Mouse (Mus musculus) heart, adult 8-10 months (tissue): ENCODE results near the gene Arx. TPM values are rescaled to one million over a fixed set of nuclear protein-coding genes. Genes with fewer than 3 reads are reported as not detected.
A peak's percentile ranks its signal among the peaks of the same experiment; 100 is the strongest.

Experiments used
- DNase-seq: peaks from one replicate; pipeline ENCODE4 v3.0.0; 2022; ENCODE audit warnings: low spot score
- total RNA-seq, 4 experiments: library from RNA; stranded (reverse); gene quantifications; 2 replicates each; pipeline ENCODE4 v1.2.4; 2022

The Arx gene
- not detected for total RNA-seq

DNA sequence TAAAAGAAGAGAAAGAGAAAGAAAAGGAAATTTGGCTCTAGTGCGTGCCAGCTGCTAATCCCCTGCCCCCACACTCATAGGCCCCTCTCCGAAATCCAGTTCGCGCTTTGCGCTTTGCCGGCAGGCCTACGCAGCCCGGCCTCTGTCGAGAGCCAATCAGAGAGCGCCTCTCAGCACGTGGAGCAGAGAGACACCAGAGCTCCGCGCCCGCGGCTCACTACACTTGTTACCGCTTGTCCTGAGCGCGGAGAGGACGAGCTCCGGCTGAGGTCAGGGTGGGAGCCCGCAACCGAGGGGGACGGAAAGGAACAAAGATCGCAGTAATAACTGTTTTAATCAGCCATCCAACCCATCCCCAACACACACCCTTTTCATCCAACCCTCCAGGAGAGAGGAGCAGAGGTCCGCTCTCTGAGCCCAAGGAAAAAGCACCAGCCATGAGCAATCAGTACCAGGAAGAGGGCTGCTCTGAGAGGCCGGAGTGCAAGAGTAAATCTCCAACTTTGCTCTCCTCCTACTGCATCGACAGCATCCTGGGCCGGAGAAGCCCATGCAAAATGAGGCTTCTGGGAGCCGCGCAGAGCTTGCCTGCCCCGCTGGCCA lies at the start of gene Arx:
Arx (plus strand) TSS at position 155 of the 603 bp plus-strand sequence.
- DNase-seq: peak; percentile 4

DNA sequence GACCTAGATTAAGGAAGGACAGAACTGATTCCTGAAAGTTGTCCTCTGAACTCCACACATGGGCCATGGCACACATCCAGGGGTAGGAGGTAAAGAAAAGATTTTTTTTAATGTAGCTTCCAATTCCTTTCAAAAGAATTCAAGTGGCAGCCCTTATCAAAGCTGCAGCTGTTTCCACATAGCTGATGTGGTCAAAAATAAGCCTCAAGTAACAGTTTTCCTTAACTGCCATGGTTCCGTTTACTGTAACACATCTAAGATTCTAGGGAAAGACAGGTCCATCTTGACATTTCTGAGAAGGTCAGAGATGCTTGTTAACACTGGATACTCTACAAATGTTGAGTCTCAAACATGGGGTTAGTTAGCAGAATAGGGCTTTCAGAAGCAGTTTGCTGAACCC lies 34.9 kb upstream of the Arx start:
- DNase-seq: no peak

GRCm38 (mm10) chrX:93275689-93276088 lies 10.6 kb upstream of the Arx start:
- DNase-seq: no peak

GRCm38 (mm10) chrX:93279940-93280339 lies 6.3 kb upstream of the Arx start:
- DNase-seq: no peak

GRCm38 (mm10) chrX:93281028-93281723 lies 5.1 kb upstream of the Arx start:
- DNase-seq: no peak

GRCm38 (mm10) chrX:93281756-93282155 lies 4.5 kb upstream of the Arx start:
- no peak for DNase-seq

DNA sequence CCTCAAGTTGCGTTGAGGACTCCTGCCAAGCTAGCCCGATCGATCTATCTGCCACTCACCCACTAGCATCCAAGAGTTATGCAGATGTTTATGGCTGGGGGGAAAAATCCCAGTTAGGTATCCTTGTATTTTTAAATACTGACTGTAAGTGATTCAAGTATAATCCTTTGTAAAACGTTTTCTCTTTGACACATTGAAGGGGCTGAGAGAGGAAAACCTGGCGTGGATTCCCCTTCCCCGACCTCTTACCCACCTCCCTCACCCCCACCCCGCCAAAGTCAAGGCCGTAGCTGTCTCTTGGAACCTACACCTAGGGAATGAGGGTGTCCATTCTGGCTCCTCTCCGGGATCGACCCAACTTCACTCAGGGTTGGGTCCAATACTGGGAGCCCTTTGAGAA lies 1.2 kb upstream of the Arx start:
- DNase-seq: no peak

- DNase-seq: no peak
Observed at GRCm38 (mm10) chrX:93288339-93288738, 2.1 kb downstream of the Arx start.

GRCm38 (mm10) chrX:93289076-93289475 lies 2.8 kb downstream of the Arx start:
- DNase-seq: no peak

DNA sequence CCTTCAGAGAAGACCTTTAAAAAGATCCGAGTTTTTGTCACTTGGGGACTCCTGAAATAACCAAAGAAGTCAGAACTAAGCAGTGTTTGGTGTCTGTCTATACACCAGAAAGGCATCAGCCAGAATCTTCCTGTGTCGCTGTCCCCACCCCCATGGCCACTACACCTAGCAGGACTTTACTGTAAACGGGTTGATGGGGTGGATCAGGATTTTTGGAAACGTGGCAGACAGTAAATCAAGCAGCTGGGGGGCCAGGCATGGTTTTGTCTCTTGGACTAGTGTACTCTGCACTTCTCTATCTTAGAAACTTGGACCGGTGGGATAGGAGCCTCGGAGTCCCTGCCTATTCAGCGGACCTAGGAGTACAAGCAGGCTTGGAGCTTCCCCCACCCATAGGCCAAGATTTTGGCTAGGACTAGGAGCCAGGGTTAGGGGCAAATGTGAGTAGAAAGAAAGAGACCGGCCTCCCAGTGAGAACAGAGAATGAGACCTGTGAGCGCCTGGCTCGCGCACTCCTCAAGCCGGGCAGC lies 3.7 kb downstream of the Arx start:
- no peak for DNase-seq

DNA sequence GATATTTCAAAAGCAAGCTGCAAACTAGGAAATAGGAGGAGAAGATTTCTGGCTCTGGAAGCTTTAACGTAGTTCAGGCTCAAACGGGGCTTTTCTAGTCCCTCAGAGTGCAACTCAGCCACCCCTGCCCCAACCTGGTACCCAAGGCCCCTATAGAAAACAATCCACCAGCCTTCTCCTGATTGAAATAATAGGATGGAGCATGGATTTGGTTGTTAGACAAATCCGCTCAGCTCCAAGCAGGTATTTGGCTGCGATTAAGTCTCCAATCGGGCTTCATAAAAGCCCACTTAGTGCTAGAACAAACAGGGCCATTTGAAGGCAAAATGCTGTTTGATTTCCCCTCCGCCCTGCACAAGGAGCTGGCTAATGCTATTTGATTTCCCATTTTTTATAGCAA lies 5.8 kb downstream of the Arx start:
- no peak for DNase-seq

- DNase-seq: no peak
Observed at GRCm38 (mm10) chrX:93294736-93295490, 8.7 kb downstream of the Arx start.

- DNase-seq: no peak
Observed at GRCm38 (mm10) chrX:93295819-93296218, 9.6 kb downstream of the Arx start.

GRCm38 (mm10) chrX:93297001-93297441 lies 10.8 kb downstream of the Arx start:
- no peak for DNase-seq

- no peak for DNase-seq
Observed at GRCm38 (mm10) chrX:93299046-93299626, 12.9 kb downstream of the Arx start.

DNA sequence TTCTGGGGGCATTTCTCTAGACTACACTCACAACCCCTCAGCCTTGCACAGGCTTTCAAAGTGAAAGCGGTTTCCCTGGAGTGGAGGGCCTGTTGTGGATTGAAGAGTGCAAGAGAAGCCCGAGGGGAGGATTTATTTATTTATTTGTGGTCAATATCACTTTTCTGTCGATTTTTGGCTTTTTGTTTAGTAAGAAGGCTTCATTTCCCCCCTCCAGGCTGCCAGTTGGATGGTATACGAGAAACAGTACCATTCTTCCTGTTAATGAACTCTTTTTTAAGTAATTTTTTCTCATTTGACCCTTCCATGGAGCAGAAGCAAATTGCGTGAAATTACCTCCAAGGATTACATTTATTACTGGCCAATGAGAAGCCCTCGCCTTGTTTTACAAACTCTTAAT lies 13.5 kb downstream of the Arx start:
- DNase-seq: no peak

DNA sequence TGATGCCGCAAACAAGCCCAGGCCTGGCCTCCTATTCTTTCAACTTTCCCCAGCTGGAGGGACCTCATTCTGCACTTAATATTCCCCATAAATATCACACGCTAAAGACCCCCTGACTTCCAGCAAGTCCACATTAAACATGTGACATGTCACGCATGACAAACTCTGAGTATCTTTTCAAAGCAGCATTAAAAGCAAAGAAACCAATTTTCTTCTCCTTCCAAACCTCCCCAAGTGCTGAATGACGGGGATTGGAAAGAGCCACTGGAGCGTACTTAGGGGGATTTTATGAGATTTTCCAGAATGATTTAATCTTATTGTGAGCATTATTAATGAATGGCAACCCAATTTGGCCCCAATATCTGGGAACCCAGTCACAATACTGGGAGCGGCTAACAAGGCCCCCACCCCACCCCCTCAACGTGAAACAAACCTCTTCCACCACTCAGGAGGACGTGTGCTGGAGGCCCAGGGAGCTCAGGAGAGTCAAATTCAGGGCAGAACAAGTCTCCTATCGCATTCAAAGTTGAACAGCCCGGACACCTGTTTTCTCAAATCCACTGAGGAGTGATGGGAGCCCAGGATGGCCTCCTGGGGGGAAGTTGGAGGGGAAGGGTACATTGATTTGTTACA lies 14.1 kb downstream of the Arx start:
- no peak for DNase-seq

GRCm38 (mm10) chrX:93301798-93302197 lies 15.6 kb downstream of the Arx start:
- no peak for DNase-seq

- no peak for DNase-seq
Observed at GRCm38 (mm10) chrX:93305780-93306179, 19.5 kb downstream of the Arx start.

DNA sequence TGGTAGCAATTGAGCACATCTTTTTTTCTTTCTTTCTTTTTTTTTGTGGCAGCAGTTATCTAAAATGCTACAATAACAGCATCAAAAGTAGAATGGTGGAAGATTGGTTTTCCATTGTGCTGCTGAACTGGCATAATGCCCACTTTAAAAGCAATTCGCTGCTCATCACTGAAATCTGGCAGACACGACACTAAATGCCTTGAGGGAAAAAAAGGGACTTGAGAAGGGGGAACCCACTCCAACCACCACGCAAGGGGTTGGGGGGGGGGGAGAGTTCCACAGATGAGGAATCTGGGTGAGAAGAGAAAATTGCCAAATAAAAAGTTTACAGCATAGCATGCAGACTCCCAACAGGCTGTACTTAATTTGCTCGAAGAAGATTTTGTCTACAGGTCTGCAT lies 31.3 kb downstream of the Arx start:
- no peak for DNase-seq

GRCm38 (mm10) chrX:93319979-93320378 lies 33.7 kb downstream of the Arx start:
- DNase-seq: no peak

GRCm38 (mm10) chrX:93321336-93321735 lies 35.1 kb downstream of the Arx start:
- no peak for DNase-seq
